Mouse (Mus musculus): ENCODE data around the gene Smc5.

Smc5 gene

GRCm38 (mm10) chr19:23273355-23274053, at the start of gene Smc5:
Smc5 (minus strand) TSS chr19:23273897.
- in situ Hi-C loops (cut with MboI, MseI) = loop anchor here in 1 of 2 experiments (10.0 kb wide), 1 partner anchor 241 kb away; no protein-coding TSS in a partner anchor

GRCm38 (mm10) chr19:23323107-23323506, 49.4 kb upstream of the Smc5 start:
- in situ Hi-C loops (cut with MboI, MseI) = no loop called here

- in situ Hi-C loops (cut with MboI, MseI) = no loop called here
Observed at GRCm38 (mm10) chr19:23317989-23318358, 44.3 kb upstream of the Smc5 start.

DNA sequence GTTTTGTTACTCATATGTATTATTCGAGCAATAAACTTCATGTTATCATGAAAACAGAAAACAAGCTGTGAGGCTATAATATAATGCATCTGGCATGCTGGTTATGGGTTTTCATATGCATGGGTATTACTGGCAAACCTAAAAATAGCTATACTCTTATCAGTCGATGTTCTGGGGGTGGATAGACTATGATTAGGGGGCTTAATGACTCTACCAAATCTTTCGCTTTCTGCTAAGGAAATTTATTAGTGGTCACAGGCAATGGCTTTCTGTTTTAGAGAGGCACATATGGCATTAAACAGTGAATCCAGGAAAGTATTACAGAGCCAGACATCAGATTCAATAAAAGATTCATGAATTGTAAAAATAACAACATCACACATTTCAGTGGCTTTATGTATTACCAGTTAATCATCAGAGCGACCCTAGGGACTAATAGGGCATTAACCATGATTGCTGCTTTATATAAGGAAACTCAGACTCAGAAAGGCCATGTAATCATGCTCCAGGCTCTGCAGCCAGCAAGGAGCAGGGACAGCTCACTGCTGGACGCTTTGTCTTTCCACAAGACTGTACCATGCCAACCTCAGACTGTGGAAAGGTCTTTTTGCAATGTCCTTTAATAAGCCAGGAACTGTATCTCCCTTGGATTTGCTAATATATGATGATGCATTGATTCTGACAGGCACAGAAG, 43.7 kb upstream of the Smc5 start:
- in situ Hi-C loops (cut with MboI, MseI) = no loop called here

- in situ Hi-C loops (cut with MboI, MseI) = no loop called here
Observed at GRCm38 (mm10) chr19:23316851-23317250, 43.2 kb upstream of the Smc5 start.

- in situ Hi-C loops (cut with MboI, MseI) = loop anchor here in 1 of 2 experiments (5.0 kb wide), 1 partner anchor 212 kb away; no protein-coding TSS in a partner anchor
Observed at GRCm38 (mm10) chr19:23309979-23310378, 36.3 kb upstream of the Smc5 start.

DNA sequence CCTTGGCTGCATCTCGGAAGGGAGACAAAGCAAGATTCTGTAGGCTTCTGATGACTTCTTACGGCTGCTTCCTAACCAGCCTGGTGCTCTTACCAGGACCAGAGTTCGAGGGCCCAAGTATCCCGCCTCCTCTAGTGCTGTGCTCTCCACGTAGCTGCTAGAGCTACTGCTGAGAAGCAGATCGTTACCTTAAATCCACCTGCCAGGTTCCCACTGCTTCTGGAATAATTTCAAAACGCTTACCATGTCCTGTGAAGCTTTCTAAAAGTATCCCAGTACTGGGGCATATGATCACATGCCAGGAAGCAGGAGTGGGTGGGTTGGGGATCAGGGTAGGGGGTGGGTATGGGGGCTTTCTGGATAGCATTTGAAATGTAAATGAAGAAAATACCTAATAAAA, 33.0 kb upstream of the Smc5 start:
- in situ Hi-C loops (cut with MboI, MseI) = no loop called here

GRCm38 (mm10) chr19:23299987-23300386, 26.3 kb upstream of the Smc5 start:
- in situ Hi-C loops (cut with MboI, MseI) = no loop called here

- in situ Hi-C loops (cut with MboI, MseI) = no loop called here
Observed at GRCm38 (mm10) chr19:23298917-23299316, 25.2 kb upstream of the Smc5 start.

GRCm38 (mm10) chr19:23297191-23297590, 23.5 kb upstream of the Smc5 start:
- in situ Hi-C loops (cut with MboI, MseI) = no loop called here

DNA sequence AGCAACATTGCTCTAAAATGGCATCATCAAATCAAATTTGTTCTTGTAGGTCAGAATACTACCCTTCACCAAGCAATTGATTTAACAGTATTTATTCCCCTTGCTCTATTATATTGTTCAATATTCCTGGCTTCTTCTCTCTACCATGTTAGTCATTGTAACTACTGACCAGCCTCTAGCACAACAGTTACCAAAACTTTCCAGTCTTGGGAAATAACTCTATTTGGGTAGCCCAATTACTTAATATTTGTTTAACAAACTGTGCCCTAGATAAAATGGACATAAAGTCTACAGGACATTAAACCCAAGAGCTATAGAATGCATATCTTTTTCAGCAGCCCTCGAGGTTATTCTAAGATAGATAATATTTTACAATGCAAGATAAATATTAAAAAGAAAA, 15.6 kb upstream of the Smc5 start:
- in situ Hi-C loops (cut with MboI, MseI) = no loop called here

DNA sequence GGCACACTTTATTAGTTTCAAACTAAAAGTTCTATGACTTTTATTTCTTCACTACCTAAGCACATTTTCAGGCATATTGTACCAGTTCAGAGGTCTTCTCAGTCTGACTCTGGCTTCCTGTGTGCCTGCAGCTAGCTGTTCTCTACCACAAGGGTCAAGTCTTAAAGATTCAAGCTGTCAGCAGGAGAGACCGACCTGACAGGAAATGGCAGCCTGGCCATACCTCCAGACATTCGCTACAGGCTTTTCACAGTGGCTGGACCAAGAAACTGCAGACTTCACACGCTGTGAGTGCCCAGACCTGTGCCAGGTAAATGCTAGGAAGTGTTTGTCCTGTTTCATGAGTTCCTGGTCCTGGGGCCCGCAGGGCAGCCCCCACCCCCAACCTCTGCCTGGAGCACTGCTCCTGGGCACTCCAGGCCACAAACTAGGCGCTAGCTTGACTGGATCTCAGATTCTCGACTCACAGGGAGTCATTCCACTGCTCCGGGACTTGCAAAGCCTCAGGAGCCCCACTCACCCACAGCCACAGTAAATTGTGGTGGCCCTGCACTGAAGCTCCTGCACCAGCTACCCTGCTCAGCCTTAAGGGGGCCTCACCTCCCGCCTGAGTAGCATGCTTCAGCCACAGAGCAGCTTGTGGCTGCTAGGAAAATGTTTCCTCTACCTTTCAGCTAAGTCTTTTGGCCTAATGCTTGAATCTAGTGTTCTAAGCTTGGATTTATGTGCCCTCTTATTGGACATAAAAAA, 8.4 kb upstream of the Smc5 start:
- in situ Hi-C loops (cut with MboI, MseI) = no loop called here

- in situ Hi-C loops (cut with MboI, MseI) = loop anchor here in 1 of 2 experiments (10.0 kb wide), 1 partner anchor 241 kb away; no protein-coding TSS in a partner anchor
Observed at GRCm38 (mm10) chr19:23274054-23274724, 492 bp upstream of the Smc5 start.

GRCm38 (mm10) chr19:23256771-23257170, 16.9 kb downstream of the Smc5 start:
- in situ Hi-C loops (cut with MboI, MseI) = no loop called here

- in situ Hi-C loops (cut with MboI, MseI) = no loop called here
Observed at GRCm38 (mm10) chr19:23246473-23246872, 27.2 kb downstream of the Smc5 start.

- in situ Hi-C loops (cut with MboI, MseI) = no loop called here
Observed at GRCm38 (mm10) chr19:23225065-23225464, 48.6 kb downstream of the Smc5 start.

DNA sequence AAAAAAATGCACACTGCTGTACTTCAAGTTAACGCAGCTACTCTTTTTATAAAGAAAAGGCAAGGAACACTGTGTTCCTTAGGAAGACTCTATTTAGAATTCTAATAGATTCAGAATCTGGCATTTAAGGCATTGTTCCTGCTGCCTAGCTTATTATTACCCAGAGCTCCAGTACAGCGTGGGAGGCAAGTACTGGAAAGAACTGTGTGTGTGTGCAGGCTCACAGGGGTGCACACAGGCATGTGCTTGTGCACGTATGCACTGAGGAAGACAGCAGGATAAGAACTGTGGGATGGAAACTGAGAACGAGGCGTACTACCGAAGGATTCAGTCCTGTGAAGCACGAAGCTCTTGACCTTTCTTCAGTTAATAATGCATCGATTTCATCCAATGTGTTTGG, 59.4 kb downstream of the Smc5 start:
- in situ Hi-C loops (cut with MboI, MseI) = no loop called here

DNA sequence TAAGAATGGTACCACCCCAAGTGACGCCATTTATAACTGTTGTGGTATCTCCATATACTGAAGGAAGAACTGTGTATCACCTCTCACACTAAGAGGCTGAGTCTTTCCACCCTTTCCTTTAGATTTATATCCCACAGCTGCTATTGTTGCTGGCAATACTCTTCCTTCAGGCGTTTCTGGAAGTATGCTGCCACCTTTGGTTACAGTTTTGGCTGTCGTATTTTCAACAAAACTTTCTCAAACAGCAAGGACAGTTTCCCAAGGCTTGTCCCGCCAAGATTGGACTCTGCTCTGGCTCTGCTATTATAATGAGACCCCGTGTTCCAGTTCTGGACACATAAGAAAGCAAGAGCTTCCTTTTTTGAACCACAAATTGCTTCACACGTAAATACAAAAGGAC, 62.4 kb downstream of the Smc5 start:
- in situ Hi-C loops (cut with MboI, MseI) = no loop called here

GRCm38 (mm10) chr19:23203505-23204053, 70.1 kb downstream of the Smc5 start:
- in situ Hi-C loops (cut with MboI, MseI) = no loop called here

GRCm38 (mm10) chr19:23202106-23202505, 71.6 kb downstream of the Smc5 start:
- in situ Hi-C loops (cut with MboI, MseI) = no loop called here

DNA sequence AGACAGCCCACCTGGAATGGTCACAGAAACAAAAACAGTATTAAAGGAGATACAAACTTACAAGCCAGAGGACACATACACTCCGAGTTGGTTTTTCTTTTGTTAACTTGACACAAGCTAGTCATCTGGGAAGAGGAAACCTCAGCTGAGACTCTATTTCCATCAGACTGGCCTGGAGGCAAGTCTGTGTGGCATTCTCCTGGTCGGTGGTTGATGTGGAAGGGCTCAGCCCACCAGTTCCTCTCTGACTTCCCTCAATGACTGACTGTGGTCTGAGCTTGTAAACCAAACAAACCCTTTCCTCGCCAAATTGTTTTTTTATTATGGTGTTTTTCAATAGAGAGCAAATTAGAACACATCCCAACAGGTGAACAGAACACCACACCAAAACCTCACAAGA, 80.6 kb downstream of the Smc5 start:
- in situ Hi-C loops (cut with MboI, MseI) = no loop called here

Data from T-helper 17 cell (primary cell).